Mouse (Mus musculus) Muller cell, postnatal 12 days (primary cell): ENCODE results near the gene Pifo.

ENCODE experiments used
- DNase-seq: peaks from one replicate; pipeline ENCODE4 v3.0.0-alpha.2; 2015; ENCODE audit errors: inconsistent ontology term

The Pifo gene

GRCm38 (mm10) chr3:105957235-105957634 is 57.2 kb downstream of the Pifo start:
- no peak for DNase-seq

DNA sequence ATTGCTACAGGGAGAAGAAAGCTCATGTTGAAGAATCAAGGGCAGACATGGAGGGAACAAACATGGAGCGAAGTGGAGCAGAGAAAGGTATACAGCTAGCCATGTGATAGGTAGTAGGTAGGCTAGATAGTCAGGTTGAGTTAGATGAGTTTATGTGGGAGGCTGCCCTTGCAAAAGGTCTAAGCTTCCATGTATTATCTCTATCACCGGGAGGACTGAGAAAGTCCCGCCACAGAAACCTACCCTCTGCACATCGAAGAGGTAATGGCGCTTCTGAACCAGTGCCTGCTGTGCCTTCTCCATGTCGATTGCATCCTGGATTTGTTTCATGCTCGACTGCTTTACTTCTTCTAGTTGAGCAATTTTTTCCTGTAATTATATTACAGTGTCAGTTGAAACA is 63.1 kb downstream of the Pifo start:
- DNase-seq, result no peak
